Mouse (Mus musculus): ENCODE results near the gene Folh1.
"Not testable (repeated sequence)": the region's sequence is repeated elsewhere in the genome, so short reads cannot be mapped to it uniquely, and the experiment has no call there.

Folh1 gene

DNA sequence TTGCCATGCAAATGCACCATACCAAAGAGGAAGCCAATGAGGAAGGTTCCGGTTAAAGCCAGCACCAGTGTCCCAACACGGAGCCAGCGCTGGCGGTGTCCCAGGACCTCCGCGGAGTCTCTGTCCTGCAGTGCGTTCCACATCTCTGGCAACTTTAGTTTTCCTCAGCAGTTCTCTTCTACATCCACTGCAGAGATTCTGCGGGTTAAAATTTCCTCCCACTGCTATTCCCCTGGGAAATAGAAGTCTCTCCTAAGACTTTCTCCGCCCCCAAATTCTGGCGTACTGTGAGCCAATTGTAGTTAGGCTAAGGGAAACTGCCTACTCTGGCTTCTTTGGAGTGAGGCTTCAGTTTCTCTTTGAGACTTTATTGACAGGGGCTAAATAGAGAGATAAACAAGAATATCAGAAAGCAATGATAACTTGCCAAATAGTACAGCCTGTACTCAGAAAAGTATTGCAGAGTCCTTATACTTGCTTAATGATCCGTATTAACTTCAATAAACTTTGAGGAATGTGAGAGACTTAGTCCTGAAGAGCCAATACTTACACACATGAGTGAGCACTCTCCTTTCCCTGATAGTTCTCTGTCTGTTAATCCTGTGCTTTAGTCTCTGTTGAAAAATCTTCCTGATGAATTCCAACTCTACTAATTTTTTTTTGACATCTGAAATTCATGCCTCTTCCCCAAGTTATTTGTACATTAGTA is at the start of gene Folh1:
Gene Folh1, minus strand, starts transcription at position 327 of the 709 bp plus-strand sequence.
- no peak for DNase-seq (ENCODE audit: low spot score)

GRCm38 (mm10) chr7:86816466-86816865 is 40.7 kb upstream of the Folh1 start:
- no peak for DNase-seq (ENCODE audit: low spot score)

DNA sequence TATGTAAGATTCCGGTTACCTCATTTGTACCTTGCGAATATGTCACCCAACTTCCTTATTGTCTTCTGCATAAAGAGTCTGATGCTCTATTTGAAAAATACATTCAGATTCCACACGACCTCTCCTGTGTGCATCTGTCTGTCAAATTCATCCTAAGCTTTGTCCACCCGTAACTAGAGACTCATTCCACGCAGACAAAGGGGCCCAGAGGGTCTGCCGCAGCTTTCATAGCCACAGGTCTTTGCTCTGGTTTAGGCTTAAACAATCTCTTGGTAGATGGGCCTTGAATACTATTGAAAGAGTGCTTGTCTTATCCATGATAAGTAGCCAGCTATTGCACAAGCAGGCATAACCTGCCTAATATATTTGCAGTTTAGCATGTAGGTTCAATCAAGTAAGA is 40.0 kb upstream of the Folh1 start:
- not testable (repeated sequence) for DNase-seq (ENCODE audit: low spot score)

- not testable (repeated sequence) for DNase-seq (ENCODE audit: low spot score)
Measured at GRCm38 (mm10) chr7:86815241-86815640, 39.5 kb upstream of the Folh1 start.

DNA sequence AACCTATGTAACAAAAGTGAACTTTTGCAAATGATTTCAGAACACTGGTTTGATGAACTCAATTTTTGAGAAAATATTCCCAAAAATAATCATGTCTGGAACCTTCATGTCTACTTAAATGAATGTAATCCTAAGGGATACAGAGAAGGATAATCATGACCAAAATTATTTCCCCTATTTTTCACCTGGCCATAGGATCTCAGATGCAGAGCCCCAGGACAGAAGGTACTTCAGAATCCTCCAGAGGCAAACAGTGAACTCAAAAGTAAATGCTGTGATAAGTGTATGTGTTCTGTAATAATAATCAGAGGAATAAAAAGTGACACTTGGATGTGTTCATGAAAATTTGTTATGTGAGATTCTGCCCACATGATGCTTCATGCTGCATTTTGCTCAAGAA is 19.0 kb upstream of the Folh1 start, which contains the start of gene Vmn2r77:
Gene Vmn2r77, plus strand, starts transcription at position 301 of the 400 bp plus-strand sequence.
- no peak for DNase-seq (ENCODE audit: low spot score)

GRCm38 (mm10) chr7:86771621-86772020 is 4.1 kb downstream of the Folh1 start:
- no peak for DNase-seq (ENCODE audit: low spot score)

DNA sequence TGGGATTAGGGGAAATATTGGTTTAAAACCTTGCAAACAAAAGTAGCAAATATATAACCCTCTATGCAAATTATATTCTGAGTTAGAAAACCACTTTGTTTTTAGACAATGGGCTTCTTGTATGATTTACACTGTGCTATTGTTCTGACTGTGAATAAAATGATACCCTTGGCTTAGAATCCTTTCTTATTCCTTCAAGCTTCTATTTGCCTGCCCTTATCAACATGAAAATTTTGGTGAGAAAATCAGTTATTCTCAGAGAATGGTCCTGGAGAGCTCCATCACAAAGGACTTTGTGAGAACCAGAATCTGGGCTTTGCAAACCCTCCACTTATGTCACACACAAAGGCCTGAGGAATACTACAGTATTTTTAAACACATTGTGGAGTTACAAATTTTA is 11.1 kb downstream of the Folh1 start:
- DNase-seq (ENCODE audit: low spot score) = no peak

DNA sequence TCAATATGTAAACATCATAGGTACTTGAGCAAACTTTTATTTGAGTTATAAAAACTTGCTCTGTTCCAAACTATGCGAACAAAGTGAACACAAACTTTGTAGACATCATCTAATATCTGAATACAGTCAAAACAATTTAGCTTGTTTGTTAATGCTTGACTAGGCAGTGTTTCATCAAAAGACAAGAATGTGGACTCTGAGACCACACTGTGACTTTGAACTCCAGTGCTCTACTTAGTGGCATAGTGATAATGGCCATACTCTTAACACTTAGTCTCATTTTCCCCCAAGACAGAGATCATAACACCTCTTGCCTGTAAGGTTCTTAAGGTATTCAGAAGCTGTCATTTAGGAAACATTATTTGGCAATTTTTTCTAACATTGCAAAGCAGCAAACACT is 15.0 kb downstream of the Folh1 start:
- no peak for DNase-seq (ENCODE audit: low spot score)

DNA sequence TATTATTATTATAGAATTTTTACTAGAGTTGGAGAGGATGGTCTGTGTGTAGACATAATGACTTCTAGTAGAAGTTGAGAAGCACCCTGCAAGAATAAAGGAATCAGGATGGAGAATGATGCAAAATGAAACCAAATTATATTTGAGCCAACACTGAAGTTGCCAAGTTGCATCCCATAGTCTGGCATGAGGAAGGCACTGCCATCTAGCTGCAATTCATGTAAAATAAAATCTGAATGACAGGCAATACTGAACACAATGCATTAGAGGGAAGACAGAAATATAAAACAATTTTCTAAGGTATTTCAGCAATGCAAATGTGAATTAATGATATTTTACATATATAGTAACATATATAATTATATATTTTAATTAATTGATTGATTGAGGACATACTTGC is 50.7 kb downstream of the Folh1 start:
- DNase-seq (ENCODE audit: low spot score) = no peak

DNA sequence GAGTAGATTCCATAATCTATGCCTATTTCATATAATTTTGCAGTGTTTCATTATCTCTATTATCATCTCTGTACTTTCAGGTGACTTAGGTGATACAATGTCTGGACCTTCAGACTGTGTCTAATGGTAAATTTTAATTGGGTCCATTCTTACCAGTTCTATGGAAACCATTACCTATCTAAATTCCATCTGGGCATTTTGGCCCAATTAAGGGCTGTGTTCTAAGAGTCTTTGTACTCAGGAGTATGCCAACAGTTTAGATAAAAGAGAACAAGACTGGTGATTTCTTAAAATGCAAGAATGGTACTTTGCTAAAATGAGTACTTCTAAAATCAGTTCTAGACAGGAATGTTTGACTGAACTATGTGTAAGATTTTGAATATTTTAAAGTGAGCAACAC is 87.7 kb downstream of the Folh1 start, which contains the start of gene Olfr292:
Gene Olfr292, plus strand, starts transcription at position 301 of the 400 bp plus-strand sequence.
- no peak for DNase-seq (ENCODE audit: low spot score)
